ENCODE assay signal across 18 mouse cellular contexts in the genomic region with DNA sequence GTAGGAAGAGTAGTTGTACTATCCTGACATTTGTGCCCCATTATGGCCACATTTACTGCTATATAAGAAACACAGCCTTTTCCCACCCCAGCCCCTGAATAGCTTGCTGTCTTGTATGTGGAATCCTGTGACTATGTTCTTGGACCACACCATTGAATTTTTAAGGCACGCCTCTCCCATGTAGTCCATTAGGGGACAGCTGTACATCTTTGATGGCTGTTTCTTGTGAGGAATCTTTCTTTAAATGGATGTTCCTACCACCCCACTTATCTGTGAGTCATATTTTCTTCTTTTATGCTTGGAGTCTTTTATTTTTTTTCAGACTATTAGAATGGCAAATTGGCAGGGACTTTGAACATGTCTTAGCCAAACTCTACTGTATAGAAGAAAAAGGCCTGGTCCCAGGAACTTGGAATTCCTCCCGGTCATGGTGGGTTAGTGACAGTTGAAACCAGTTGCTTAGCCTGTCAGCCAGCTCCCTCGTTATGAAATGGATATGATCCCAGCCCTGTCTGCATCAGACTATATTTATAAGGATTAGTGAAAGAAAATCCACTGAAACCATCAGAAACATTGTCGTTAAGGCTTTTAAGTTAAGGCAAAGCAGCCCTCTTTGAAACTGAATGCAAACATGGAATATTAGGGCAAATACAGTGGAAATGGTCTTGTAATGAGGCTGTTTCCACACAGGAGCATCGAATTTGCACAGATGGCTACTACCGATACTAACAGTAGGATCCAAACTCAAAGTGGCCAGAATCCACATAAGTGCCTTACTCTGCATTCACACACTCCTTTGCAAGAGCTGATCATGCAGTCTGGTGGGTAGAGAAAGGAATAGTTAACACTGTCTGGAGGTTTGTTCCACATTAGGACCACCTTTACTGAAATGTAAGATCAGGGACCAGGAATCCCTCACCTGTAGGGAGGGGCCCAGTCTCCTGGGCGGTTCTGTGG. TPM values are rescaled to one million over a fixed set of nuclear protein-coding genes. Genes with fewer than 3 reads are reported as not detected.
DNase-seq lines count a peak whose midpoint lies in the region; ATAC-seq and TF ChIP-seq lines count a peak whose summit lies in the region.
"Had no signal": no experiment of that assay in that cellular context is flagged by ENCODE, and none has a peak within 500 bp of the region (broad histone marks: within the 10 kb centered on the region; RNA-seq: fewer than 3 reads in every experiment).

No protein-coding gene starts in this region.

- H3K27me3 ChIP-seq in heart, embryonic 12.5 days (replicated peaks) = no peaks in the 10 kb centered on the region
- no peaks in the 10 kb centered on the region for H3K27me3 ChIP-seq in lung, embryonic 16.5 days (ENCODE audit: control insufficient read depth, insufficient read depth, low read depth, low read length)
- no peaks in the 10 kb centered on the region for H3K27me3 ChIP-seq in forebrain, postnatal 0 days (ENCODE audit: insufficient read depth, low read length)
- H3K27me3 ChIP-seq: intestine, embryonic 15.5 days; kidney, embryonic 15.5 days; neural tube, embryonic 13.5 days; Patski had no signal

- H3K36me3 ChIP-seq in heart, embryonic 12.5 days = peaks cover 52% of the 10 kb centered on the region
- peaks cover 15% of the 10 kb centered on the region; the same call in 1 of the 2 replicates for H3K36me3 ChIP-seq in lung, embryonic 16.5 days (ENCODE audit: control insufficient read depth, insufficient read depth, low read length)
- H3K36me3 ChIP-seq in forebrain, postnatal 0 days (ENCODE audit: insufficient read depth) = peaks cover 49% of the 10 kb centered on the region

- no peaks in the 10 kb centered on the region for H3K9me3 ChIP-seq in heart, embryonic 12.5 days (replicated peaks)
- no peaks in the 10 kb centered on the region for H3K9me3 ChIP-seq in lung, embryonic 16.5 days (ENCODE audit: control insufficient read depth, low read length)
- no peaks in the 10 kb centered on the region for H3K9me3 ChIP-seq in forebrain, postnatal 0 days (ENCODE audit: low read length)
- H3K9me3 ChIP-seq: intestine, embryonic 15.5 days; kidney, embryonic 15.5 days; neural tube, embryonic 13.5 days had no signal

- H3K27ac ChIP-seq in heart, embryonic 12.5 days (ENCODE audit: poor library complexity, severe bottlenecking) = no peak overlapping the region
- H3K27ac ChIP-seq in lung, embryonic 16.5 days (ENCODE audit: low read length) = peak overlapping the region; percentile 8; the same call in 1 of the 2 replicates
- H3K27ac ChIP-seq in forebrain, postnatal 0 days (ENCODE audit: low read depth, low read length) = no peak overlapping the region
- H3K27ac ChIP-seq: heart, adult 2 months; intestine, embryonic 15.5 days; kidney, embryonic 15.5 days; neural tube, embryonic 13.5 days had no signal

- peak; percentile 33 for DNase-seq in heart, adult 11 months
- no peak for DNase-seq in lung, postnatal 4 days
- peak; percentile 14 for DNase-seq in brain, embryonic 18.5 days (ENCODE audit: low read depth, low spot score)
- DNase-seq in forebrain, postnatal 0 days = peak; percentile 52
- DNase-seq in B cell, adult 2 months = no peak
- DNase-seq: cerebellum, adult 18-20 months; heart, adult 2 months; heart, postnatal 36 days; liver; thymus, adult 18-20 months had no signal

- TF ChIP-seq CTCF in forebrain, postnatal 0 days (IDR thresholded peaks at IDR 0.05; ENCODE audit: low read depth) = no peak

- WGBS in heart, embryonic 12.5 days = 89% methylated on average over 7 of the region's 7 CpGs
- WGBS in lung, embryonic 16.5 days = 79% methylated on average over 7 of the region's 7 CpGs
- WGBS in forebrain, postnatal 0 days = 54% methylated on average over 7 of the region's 7 CpGs

- ATAC-seq in heart, embryonic 12.5 days (ENCODE audit: insufficient number of reproducible peaks, low FRiP score) = no peak
- ATAC-seq in lung, embryonic 16.5 days (ENCODE audit: low read depth) = peak; percentile 70
- peak; percentile 74 for ATAC-seq in forebrain, postnatal 0 days
- ATAC-seq: Patski had no signal

- H3K4me1 ChIP-seq in heart, embryonic 12.5 days (replicated peaks) = 0 out of 2 replicates have a peak, but pooled peaks cover 3% of the 10 kb centered on the region
- no peaks in the 10 kb centered on the region for H3K4me1 ChIP-seq in lung, embryonic 16.5 days (replicated peaks; ENCODE audit: control insufficient read depth, insufficient read depth, low read length)
- H3K4me1 ChIP-seq in forebrain, postnatal 0 days (ENCODE audit: insufficient read depth) = no peaks in the 10 kb centered on the region
- H3K4me1 ChIP-seq: intestine, embryonic 15.5 days; kidney, embryonic 15.5 days; neural tube, embryonic 13.5 days had no signal

- no peak overlapping the region for H3K4me3 ChIP-seq in heart, embryonic 12.5 days
- H3K4me3 ChIP-seq in lung, embryonic 16.5 days (ENCODE audit: low read length) = no peak overlapping the region
- no peak overlapping the region for H3K4me3 ChIP-seq in forebrain, postnatal 0 days (ENCODE audit: low read depth, low read length)
- H3K4me3 ChIP-seq: erythroblast, embryonic 14.5 days; heart, adult 2 months; intestine, embryonic 15.5 days; kidney, embryonic 15.5 days; neural tube, embryonic 13.5 days had no signal

- no peak overlapping the region for H3K4me2 ChIP-seq in heart, embryonic 12.5 days
- no peak overlapping the region for H3K4me2 ChIP-seq in lung, embryonic 16.5 days (ENCODE audit: low read depth, low read length)
- no peak overlapping the region for H3K4me2 ChIP-seq in forebrain, postnatal 0 days (ENCODE audit: low read depth)
- H3K4me2 ChIP-seq: intestine, embryonic 15.5 days; kidney, embryonic 15.5 days; neural tube, embryonic 13.5 days had no signal

- no peak overlapping the region for H3K9ac ChIP-seq in heart, embryonic 12.5 days
- no peak overlapping the region for H3K9ac ChIP-seq in lung, embryonic 16.5 days (ENCODE audit: low read length)
- no peak overlapping the region for H3K9ac ChIP-seq in forebrain, postnatal 0 days
- H3K9ac ChIP-seq: intestine, embryonic 15.5 days; kidney, embryonic 15.5 days; neural tube, embryonic 13.5 days had no signal

RNA-seq across cellular contexts. Expression of a gene that starts 2.4 kb away (rescaled TPM):
- polyA plus RNA-seq in heart, embryonic 12.5 days (2016; fragmentation: Nextera tagmentation; extraction: Ambion mirVana) = 1.7 and 2.5 TPM in 2 replicates
- 1.6 and 3.1 TPM in 2 replicates for polyA plus RNA-seq in lung, embryonic 16.5 days (2015; fragmentation: Nextera tagmentation; extraction: Ambion mirVana)
- total RNA-seq in forebrain, postnatal 0 days (2014; rRNA removed) = 2.1 and 3.2 TPM in 2 replicates
- polyA plus RNA-seq in forebrain, postnatal 0 days (2015; fragmentation: Nextera tagmentation; extraction: Ambion mirVana) = 0.94 and 1.4 TPM in 2 replicates
- total RNA-seq: megakaryocyte progenitor cell, adult 5-6 weeks had no signal
- polyA plus RNA-seq: erythroblast, embryonic 14.5 days had no signal

Comparison
In these comparisons a context has a peak if more than half of its experiments do, and no peak if none do; other contexts are left out.
1. DNase-seq: peak in heart, adult 11 months (single experiment), brain, embryonic 18.5 days (single experiment) and forebrain, postnatal 0 days (single experiment); none in lung, postnatal 4 days (0 of 2) and B cell, adult 2 months (0 of 2).